Mouse (Mus musculus): ENCODE data around the gene Spata32. TPM values are rescaled to one million over a fixed set of nuclear protein-coding genes. Genes with fewer than 3 reads are reported as not detected.

Spata32 gene
- polyA plus RNA-seq, 1 experiment: not detected

DNA sequence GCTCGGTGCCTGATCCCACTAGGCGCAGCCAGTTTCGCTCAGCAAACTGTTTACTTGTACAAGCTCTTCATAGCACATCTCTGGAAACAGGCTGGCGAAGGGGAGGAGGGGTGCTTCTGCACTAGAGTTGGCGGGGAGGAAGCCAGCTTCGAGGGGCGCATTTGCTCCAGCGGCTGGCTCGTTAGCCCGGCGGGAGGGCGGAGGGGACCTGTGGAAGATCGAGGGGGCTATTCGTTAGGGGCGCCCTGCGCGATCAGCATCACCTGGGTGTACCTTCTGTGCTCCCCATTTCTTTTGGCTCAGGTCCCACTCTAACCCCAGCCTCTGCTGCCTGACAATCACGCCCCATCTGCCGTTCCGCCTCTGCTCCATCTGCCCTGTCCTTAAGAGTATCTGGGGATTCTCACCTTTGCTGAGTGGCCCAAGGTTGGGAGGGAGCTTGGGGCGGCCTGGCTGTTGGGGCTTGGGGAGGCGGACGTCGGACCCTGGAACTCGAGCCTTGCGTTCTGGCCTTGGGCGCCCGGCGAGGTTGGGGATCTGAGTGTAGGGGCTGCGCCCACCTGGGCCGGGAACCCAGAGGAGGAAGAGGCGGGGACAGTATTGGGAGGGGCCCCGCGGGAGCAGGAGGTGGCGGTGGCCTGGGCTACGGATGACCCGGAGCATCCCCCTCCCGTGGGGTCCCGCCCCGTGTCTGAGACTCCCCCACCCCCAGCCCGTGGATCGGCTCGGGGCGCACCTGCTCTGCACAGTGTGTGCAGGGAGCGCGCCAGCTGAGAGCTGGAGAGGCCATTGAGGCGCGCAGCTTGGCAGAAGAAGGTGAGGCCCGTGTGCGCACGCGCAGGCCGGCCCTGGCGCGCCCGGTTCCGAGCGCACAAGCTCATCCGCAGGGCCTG lies 19.1 kb downstream of the Spata32 start:
- Histone ChIP-seq H3K9me3 (ENCODE audit: control insufficient read depth, low read length) (no peaks in the 10 kb centered on the region), H3K4me1 (ENCODE audit: control insufficient read depth) (no peaks in the 10 kb centered on the region), H3K27me3 (ENCODE audit: control insufficient read depth) (peaks cover 43% of the 10 kb centered on the region), H3K36me3 (ENCODE audit: control insufficient read depth) (no peaks in the 10 kb centered on the region), H3K4me3 (replicated peaks) (no peak overlapping the region)
- TF ChIP-seq GATA1 (IDR thresholded peaks at IDR 0.05; ENCODE audit: low read length) (no peak), TAL1 (IDR thresholded peaks at IDR 0.05; ENCODE audit: low read length) (no peak)

DNA sequence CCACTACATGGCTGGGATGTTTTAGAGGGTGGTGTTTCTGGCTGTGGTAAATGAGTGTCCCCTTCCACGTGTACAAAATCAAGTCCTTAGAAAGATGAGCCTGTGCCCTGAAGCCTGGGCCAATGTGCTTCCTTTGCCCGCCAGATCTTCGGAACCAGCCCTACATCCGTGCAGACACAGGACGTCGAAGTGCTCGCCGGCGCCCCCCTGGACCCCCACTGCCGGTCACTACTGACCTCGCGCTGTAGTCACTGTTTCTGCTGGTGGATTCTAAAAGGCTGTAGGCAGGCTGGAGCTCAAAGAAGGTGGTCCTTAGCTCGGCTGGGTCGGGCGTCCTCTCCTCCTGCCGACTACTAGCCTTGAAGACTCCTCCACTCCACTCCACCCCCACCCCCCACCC lies 19.9 kb downstream of the Spata32 start:
- TF ChIP-seq GATA1 (IDR thresholded peaks at IDR 0.05; ENCODE audit: low read length): no peak
- no peak for TF ChIP-seq TAL1 (IDR thresholded peaks at IDR 0.05; ENCODE audit: low read length)
- Histone ChIP-seq H3K27me3 (ENCODE audit: control insufficient read depth) (peaks cover 48% of the 10 kb centered on the region), H3K4me3 (replicated peaks) (no peak overlapping the region), H3K4me1 (ENCODE audit: control insufficient read depth) (no peaks in the 10 kb centered on the region), H3K36me3 (ENCODE audit: control insufficient read depth) (no peaks in the 10 kb centered on the region), H3K9me3 (ENCODE audit: control insufficient read depth, low read length) (no peaks in the 10 kb centered on the region)

DNA sequence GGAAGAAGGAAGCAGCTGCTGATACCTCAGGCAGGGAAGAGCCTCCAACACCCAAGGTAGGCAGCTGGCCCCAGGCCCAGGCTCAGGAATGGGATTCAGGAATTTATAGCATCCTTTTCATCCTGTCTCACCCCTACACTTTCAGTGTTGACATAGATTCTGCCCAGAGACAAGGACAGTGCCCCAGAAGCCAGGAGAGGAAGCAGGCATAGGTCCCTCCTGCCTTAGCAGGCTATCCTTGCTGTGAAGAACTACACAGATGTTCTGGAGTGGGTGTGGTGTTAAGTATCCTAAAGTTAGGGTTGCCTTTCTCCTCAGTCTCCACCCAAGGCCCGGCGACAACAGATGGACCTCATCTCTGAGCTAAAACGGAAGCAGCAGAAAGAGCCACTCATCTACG lies 20.9 kb downstream of the Spata32 start:
- Histone ChIP-seq H3K36me3 (ENCODE audit: control insufficient read depth) (no peaks in the 10 kb centered on the region), H3K9me3 (ENCODE audit: control insufficient read depth, low read length) (no peaks in the 10 kb centered on the region), H3K27me3 (ENCODE audit: control insufficient read depth) (peaks cover 56% of the 10 kb centered on the region), H3K4me3 (replicated peaks) (no peak overlapping the region), H3K4me1 (ENCODE audit: control insufficient read depth) (no peaks in the 10 kb centered on the region)
- TF ChIP-seq GATA1 (IDR thresholded peaks at IDR 0.05; ENCODE audit: low read length): no peak
- no peak for TF ChIP-seq TAL1 (IDR thresholded peaks at IDR 0.05; ENCODE audit: low read length)

DNA sequence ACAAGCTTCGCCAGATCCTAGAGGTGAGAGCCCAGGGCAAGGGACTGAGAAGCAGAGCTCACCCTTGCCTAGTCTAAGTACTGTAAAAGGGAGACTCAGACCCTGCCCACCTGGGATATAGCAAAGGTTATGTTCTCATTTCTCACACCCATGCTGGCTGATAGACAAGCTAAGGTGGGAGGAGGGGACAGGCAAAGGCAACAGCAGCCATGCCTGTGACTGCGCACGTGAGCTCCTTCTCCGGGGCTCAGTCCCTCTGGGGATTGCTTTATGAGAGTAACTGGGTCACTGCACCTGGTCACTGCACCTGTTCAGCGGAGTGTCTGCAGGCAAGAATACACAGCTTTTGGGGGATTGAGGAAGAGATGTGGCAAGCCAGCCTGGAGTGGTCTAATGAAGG lies 22.6 kb downstream of the Spata32 start:
- H3K9me3 ChIP-seq (ENCODE audit: control insufficient read depth, low read length): no peaks in the 10 kb centered on the region
- H3K27me3 ChIP-seq (ENCODE audit: control insufficient read depth): peaks cover 61% of the 10 kb centered on the region
- TF ChIP-seq TAL1 (IDR thresholded peaks at IDR 0.05; ENCODE audit: low read length) (no peak), GATA1 (IDR thresholded peaks at IDR 0.05; ENCODE audit: low read length) (no peak)
- no peaks in the 10 kb centered on the region for H3K36me3 ChIP-seq (ENCODE audit: control insufficient read depth)
- no peaks in the 10 kb centered on the region for H3K4me1 ChIP-seq (ENCODE audit: control insufficient read depth)
- H3K4me3 ChIP-seq (replicated peaks): no peak overlapping the region

DNA sequence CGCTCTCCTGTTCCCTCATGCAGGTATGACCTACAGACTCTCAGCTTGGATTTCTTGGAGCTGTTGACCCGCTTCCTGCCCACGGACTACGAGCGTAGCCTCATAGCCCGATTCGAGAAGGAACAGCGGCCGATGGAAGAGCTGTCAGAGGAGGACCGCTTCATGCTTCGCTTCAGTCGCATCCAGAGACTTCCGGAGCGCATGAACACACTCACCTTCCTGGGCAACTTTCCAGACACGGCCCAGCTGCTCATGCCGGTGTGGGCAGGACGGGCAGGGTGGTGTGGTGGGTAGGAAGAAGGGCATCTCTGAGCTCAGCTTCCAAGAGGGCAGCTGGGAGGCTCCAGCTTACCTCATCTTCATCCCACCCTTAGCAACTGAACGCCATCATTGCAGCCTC lies 23.0 kb downstream of the Spata32 start:
- Histone ChIP-seq H3K4me3 (replicated peaks) (no peak overlapping the region), H3K36me3 (ENCODE audit: control insufficient read depth) (no peaks in the 10 kb centered on the region), H3K4me1 (ENCODE audit: control insufficient read depth) (no peaks in the 10 kb centered on the region), H3K27me3 (ENCODE audit: control insufficient read depth) (peaks cover 60% of the 10 kb centered on the region), H3K9me3 (ENCODE audit: control insufficient read depth, low read length) (no peaks in the 10 kb centered on the region)
- no peak for TF ChIP-seq TAL1 (IDR thresholded peaks at IDR 0.05; ENCODE audit: low read length)

DNA sequence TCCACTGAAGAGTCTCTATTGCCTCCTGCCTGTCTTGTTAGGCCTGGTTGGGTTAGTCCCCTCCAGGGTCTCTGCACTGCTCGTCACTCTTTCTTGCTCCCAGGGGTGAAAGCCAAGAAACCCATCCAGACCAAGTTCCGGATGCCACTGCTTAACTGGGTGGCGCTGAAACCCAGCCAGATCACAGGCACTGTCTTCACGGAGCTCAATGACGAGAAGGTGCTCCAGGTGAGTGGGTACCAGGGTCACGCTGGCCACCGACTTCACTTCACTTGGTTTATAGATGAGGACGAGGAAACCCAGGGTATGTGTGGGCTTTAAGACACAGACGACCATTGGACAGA lies 24.4 kb downstream of the Spata32 start:
- H3K4me1 ChIP-seq (ENCODE audit: control insufficient read depth): no peaks in the 10 kb centered on the region
- peaks cover 46% of the 10 kb centered on the region for H3K27me3 ChIP-seq (ENCODE audit: control insufficient read depth)
- no peak overlapping the region for H3K4me3 ChIP-seq (replicated peaks)
- no peaks in the 10 kb centered on the region for H3K9me3 ChIP-seq (ENCODE audit: control insufficient read depth, low read length)
- no peaks in the 10 kb centered on the region for H3K36me3 ChIP-seq (ENCODE audit: control insufficient read depth)
- TF ChIP-seq TAL1 (IDR thresholded peaks at IDR 0.05; ENCODE audit: low read length): no peak
- TF ChIP-seq GATA1 (IDR thresholded peaks at IDR 0.05; ENCODE audit: low read length): no peak

DNA sequence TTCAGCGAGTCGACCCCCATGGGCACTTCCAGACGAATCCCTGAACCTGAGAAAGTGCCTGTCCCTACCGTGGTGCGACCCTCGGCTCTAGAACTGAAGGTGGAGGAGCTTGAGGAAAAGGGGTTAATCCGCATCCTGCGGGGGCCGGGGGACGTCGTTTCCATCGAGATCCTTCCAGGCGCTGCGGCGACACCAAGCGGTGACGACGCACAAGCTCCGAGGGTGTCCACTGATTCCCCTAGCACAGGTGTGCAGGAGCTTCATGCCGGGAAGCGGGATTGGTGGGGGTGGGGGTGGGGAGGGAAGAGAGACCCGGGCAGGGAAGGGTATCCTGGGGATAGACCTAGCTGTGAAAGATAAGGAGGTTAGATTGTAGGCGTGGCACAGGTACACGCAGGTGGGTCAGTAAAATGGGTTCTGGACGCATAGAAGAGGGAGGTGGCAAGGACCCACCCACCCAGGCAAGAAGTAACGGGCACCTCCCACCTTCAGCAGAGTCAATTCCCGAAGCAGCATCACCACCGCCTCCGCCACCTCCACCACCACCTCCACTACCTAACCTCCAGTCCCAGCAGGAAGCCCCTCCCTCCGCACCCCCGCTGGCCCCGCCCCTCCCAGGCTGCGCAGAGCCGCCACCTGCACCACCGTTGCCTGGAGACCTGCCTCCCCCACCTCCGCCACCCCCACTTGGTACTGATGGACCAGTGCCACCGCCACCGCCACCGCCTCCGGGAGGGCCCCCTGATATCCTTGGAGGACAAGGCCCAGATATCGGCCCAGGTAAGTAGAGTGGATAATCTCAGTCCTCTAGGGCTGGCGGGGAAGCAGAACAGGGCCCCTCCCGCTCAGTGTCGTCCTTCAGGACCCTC lies 25.0 kb downstream of the Spata32 start:
- H3K27me3 ChIP-seq (ENCODE audit: control insufficient read depth): peaks cover 42% of the 10 kb centered on the region
- H3K4me1 ChIP-seq (ENCODE audit: control insufficient read depth): no peaks in the 10 kb centered on the region
- no peak for TF ChIP-seq TAL1 (IDR thresholded peaks at IDR 0.05; ENCODE audit: low read length)
- no peak for TF ChIP-seq GATA1 (IDR thresholded peaks at IDR 0.05; ENCODE audit: low read length)
- H3K4me3 ChIP-seq (replicated peaks): no peak overlapping the region
- H3K36me3 ChIP-seq (ENCODE audit: control insufficient read depth): no peaks in the 10 kb centered on the region
- H3K9me3 ChIP-seq (ENCODE audit: control insufficient read depth, low read length): no peaks in the 10 kb centered on the region

DNA sequence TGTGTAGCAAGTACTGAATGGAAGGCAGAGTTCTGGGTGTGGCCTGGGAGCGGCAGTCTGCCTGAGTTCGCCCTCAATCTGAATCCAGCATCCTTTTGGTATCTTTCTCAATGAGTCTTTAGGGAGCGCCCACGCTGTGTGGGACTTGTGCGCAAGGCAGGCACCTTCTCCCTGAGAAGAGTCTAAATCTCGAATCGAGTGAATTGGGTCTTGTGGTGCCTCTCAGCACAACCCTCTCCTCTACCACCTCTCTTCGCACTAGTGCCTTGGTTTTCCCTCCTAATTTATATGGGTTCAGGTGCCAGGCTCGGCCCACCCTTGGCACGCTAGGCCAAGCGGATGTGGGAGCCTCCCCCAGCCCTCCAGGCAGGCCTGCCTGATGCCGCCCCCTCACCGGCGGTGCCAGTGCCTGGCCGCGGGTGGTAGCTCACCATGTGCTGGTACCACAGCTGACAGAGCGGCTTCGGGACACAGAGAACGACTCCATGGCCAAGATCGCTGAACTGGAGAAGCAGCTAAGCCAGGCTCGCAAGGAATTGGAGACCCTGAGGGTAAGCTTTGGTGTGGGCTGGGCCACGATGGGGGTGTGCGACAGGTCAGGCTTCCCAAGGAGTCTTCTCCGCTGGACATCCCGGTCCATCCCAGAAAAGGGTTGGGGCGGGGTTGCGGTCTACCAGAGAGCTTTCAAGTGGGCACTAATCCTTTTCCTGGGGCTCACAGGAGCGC lies 25.8 kb downstream of the Spata32 start:
- H3K36me3 ChIP-seq (ENCODE audit: control insufficient read depth): no peaks in the 10 kb centered on the region
- peaks cover 36% of the 10 kb centered on the region for H3K27me3 ChIP-seq (ENCODE audit: control insufficient read depth)
- TF ChIP-seq TAL1 (IDR thresholded peaks at IDR 0.05; ENCODE audit: low read length) (no peak), GATA1 (IDR thresholded peaks at IDR 0.05; ENCODE audit: low read length) (no peak)
- H3K4me3 ChIP-seq (replicated peaks): no peak overlapping the region
- no peaks in the 10 kb centered on the region for H3K9me3 ChIP-seq (ENCODE audit: control insufficient read depth, low read length)
- no peaks in the 10 kb centered on the region for H3K4me1 ChIP-seq (ENCODE audit: control insufficient read depth)

DNA sequence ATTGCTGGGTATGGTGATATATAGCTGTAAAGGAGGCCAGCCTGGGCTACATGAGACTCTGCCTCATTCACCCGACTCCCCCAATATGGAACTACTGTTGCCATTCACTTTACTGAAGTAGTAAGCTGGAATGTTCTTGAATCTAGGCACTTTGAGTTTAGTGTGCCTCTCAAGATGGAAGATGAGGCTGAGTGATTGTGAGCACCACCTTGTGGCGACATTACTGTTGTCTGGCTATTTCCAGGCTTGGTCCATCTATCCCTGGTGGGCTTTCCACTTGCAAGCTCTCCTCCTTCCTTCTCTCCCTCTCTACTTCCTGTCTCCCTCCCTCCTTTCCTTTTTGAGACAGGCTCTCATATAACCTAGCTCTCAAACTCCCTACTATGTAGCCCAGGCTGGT lies 33.3 kb downstream of the Spata32 start:
- TF ChIP-seq GATA1 (IDR thresholded peaks at IDR 0.05; ENCODE audit: low read length): no peak
- TF ChIP-seq TAL1 (IDR thresholded peaks at IDR 0.05; ENCODE audit: low read length): no peak
- no peaks in the 10 kb centered on the region for H3K27me3 ChIP-seq (ENCODE audit: control insufficient read depth)
- no peaks in the 10 kb centered on the region for H3K9me3 ChIP-seq (ENCODE audit: control insufficient read depth, low read length)
- H3K4me3 ChIP-seq (replicated peaks): no peak overlapping the region
- H3K4me1 ChIP-seq (ENCODE audit: control insufficient read depth): no peaks in the 10 kb centered on the region
- H3K36me3 ChIP-seq (ENCODE audit: control insufficient read depth): no peaks in the 10 kb centered on the region

Data from erythroblast, embryonic 14.5 days (primary cell).